Mouse (Mus musculus) liver, postnatal 0 days (tissue): ENCODE results near the gene Erp29.
A peak's percentile ranks its signal among the peaks of the same experiment; 100 is the strongest.

Experiments
- CTCF ChIP-seq: sonication (generic); IDR thresholded peaks from 2 replicates; pipeline ENCODE4 v1.5.1; 2016; ENCODE audit warnings: antibody characterized with exemption, low read depth
- EP300 ChIP-seq: IDR thresholded peaks from 2 replicates; pipeline ENCODE4 v1.6.1; 2016; ENCODE audit warnings: antibody characterized with exemption, low read depth, mild to moderate bottlenecking

GRCm38 (mm10) chr5:121476040-121476439, 23.7 kb upstream of the Erp29 start:
- TF ChIP-seq CTCF: no peak
- TF ChIP-seq EP300: peak; percentile 91
